Mouse (Mus musculus) liver (tissue): ENCODE data around the gene Pou2f1.
A peak's percentile ranks its signal among the peaks of the same experiment; 100 is the strongest.

ENCODE experiments used
- DNase-seq: peaks from one replicate; pipeline ENCODE4 v3.0.0-alpha.2; 2020; ENCODE audit warnings: mixed read lengths

The Pou2f1 gene

DNA sequence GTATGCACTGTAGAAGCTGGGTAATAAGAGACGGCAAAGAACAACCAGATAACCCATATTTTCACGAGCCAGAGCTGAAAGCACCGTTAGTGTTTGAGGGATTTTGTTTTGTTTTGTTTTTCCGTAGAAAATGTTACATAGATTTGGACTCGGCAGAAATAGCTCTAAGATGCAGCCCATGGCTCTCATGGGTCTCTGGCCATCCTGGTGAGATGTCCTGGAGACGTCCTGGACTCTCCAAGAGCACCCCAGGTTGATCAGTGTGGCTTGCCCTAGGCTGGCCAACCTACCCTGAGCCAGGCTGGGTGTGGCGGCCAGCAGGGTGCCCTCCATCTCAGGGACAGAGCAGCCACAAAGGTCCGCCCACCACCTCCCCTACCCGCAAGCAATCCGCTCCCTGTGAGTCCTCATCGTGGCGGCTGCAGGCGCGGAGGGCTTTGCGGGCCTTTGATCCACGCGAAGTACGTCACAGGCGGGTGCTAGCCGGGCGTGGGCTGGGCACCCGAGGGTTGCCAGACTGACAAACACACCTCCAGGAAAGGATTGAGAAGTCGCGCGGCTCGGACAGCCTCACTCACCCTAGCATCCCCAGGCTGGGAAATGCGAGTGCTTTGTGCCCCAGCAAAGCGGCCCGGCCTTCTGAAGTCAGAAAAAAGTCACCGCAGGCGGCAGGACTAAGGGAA, 161.8 kb downstream of the Pou2f1 start:
- DNase-seq = no peak

DNA sequence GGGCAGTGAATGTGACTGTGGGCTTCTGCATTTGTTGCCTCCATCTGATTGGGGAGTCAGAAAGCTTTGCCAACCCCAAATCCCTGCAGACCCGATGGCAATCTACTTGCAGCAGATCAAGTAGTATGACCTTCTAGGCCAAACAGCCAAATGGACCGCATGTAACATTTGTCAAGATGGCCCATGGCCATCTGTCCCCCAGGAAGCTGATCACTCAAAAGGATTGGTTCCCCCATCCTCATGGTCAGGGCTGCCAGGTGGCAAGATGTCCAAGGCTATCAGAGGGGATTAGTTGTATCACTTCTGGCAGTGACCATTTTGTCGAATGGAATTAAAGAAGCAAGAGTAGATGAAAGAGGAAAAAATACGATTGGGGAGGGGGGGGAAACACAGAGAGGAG, 163.3 kb downstream of the Pou2f1 start:
- no peak for DNase-seq

DNA sequence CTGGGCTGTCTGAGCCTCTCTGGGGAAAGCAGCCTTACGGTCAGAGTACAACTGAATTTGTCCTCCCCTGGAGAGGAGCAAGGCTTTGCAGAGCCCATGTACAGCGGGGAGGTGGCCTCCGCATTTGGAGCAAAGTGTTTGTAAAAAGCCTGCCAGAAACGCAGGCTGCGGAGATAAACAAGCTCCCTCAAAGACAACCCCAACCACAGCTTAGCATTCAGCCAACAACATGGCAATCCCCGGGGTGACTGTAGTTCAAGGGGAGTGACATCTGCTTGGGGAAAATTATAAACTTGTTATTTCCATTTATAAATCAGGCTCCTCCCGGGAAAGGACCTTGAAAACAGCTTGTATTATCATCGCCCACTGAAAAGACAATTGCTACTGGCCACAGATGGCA, 164.9 kb downstream of the Pou2f1 start:
- DNase-seq = no peak

DNA sequence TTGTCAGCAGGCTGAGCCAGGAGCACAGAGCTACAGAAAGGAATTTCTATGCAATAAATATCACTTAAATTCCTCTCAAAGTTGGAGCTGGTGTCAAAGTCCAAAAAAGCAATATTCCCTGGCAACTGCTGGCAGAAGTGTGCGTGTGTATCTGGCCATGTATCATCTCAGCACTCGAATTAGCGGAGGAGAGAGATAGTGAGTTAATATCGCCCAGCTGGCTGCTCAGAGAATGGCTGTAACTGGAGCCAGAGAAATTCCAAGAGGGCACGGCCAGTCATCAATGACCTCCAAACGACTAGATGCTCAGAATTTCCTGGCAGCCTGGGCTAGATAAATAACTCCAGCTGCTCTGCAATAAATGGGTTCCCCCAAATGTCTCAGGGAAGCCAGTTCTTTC, 166.0 kb downstream of the Pou2f1 start:
- DNase-seq = no peak

DNA sequence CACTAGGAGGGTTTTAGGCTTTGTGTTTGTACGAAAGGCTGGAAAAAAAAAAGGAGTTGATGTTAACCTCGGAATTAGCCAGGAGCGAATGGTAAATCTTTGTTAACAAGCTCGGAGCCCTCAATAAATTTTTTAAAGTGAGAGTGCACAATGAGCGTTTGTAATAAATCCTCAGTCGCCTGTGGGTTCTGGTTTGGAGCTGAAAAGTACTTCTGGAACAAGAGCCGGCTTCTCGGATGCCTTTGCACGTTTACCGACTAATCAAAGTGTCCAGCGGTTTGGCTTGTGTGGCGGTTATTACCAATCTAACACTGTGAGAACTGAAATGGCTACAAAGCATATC, 167.9 kb downstream of the Pou2f1 start:
- no peak for DNase-seq

DNA sequence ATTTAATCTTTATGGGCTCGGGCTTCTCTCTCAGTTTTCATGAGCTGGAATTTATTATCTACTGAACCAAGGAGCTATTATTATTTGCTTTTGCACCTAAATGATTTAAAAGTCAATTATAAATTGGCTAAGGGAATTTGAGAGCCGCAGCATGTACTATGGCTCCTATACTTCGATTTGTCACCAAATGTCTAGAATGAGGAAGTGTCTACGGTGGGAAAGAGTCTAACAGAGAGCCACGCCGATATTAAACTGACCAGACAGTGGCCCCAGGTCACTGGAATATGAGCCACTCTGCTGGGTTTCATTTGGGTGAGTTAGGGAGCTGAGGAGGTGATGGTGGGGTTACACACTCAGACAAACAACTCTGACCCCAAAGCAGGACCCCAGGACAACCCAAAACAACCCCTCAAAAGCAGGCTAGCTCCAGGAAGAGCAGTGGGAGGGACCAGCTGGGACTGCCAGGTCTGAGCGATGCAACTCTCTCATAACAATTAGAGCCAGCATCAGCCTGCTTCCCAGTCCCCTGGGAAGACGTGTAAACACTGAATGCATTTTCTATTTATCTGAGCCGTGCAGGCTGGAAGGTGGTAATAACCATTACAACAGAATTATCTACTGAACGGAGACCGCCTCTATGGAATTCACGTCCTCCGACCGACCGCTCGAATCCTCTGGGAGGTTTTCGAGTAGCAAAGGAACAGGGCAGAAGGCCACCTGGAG, 168.4 kb downstream of the Pou2f1 start:
- no peak for DNase-seq

DNA sequence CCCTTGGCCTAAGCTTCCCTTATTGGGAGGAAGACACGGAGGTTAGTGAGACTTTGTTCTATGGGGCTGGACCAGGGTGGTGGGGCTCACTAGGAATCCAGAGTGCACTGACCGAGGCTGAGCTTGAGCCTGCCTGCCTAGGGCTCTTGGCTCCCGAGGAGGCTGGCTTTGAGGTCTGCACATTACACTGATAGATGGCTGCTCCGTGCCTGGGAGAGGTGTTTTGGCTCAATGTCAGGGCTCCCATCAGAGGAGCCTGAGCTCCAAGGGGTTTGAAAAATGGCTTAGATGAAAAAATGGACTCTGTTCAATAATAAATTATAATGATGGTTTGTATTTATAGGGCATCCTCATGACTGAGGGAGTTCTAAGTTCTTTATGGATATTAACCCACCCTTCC, 169.2 kb downstream of the Pou2f1 start:
- DNase-seq = no peak

DNA sequence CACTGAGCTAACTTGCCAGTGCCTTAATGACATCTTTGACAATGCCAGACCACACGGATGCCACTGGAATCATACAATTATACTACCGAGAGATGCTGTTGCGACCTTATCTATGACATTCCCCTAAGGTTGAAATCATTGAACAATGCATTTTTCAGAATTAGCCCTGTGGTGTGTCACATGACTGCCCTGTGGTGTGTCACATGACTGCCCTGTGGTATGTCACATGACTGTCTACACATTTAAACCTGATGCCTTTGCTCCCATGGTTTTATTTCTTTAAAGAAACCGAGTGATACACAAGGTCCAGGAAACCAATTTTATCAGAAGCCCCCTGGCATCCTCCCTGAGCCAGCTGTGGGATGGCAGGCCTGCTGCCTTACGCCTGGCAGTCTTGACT, 172.6 kb downstream of the Pou2f1 start:
- DNase-seq = no peak

DNA sequence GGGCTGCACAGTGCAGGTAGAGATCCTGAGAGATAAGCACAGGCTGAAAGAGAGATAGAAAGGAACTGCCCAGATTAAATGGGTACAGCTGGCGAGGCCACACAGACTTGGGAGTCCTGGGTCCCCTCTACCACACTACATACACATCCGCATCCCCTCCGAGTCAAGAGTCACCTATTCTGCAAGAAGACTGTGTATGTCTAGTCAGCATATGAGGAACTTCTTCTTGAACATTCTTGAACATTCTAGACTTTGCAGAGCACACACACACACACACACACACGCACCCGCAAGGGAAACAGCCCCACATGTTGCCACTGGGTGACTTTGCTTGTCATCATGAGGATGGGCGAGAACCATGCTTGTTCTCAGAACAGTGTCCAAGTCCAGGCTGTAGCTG, 173.9 kb downstream of the Pou2f1 start:
- DNase-seq = no peak

DNA sequence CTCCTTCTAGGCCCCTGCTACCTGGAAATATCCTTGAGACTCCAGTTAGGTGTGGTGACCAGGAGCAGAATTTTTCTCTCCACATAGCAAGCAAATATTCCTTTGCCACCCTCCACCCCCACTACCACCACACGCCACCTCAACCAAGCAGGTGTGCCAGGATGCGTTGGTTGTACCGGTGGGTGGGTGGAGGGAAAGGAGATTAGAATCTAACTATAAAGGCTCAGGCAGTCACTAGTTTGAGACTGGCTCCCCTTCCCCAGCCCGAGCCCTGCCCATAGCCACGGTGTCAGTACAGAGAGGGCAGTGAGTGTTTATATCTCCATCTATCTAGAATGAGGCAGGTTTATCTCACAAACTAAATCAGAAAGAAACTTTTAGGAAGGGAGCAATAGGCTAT, 174.3 kb downstream of the Pou2f1 start:
- no peak for DNase-seq

DNA sequence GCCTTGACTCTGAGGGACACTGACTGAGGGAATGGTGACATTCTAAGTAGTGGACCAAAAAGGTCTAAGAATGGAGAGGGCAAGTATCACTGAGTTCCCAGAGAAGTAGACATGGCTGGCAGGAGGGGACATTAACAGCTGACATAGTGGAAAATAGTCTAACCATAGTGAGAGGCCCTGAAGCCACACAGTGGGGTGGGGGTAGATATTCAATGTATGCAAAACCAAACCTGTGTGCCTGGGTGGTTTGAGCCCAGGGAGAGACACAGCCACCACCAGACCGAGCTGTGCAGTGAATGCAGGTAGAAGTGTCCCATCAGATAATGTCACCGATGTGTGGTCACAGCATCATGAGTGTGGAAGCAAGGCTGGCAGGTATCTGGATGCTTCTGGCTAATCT, 180.4 kb downstream of the Pou2f1 start:
- DNase-seq = no peak

DNA sequence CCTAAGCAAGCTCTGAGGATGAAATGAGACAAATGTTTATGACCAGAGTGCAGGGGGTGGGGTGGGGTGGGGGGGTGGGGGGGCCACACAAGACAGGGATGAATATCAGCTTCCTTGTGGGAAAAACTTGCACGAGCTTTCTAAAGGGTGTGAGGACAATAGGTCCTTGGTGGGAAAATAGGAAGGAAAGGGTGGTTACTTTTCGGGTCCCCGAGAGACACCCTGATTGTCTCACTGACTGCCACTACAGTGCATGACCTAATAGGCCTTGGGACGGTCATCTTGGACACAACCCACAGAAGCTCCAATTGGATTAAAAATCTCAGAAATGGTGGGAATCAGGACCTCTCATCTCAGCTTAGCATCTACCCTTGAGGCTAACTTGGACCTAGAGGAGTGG, 183.3 kb downstream of the Pou2f1 start:
- DNase-seq = no peak

DNA sequence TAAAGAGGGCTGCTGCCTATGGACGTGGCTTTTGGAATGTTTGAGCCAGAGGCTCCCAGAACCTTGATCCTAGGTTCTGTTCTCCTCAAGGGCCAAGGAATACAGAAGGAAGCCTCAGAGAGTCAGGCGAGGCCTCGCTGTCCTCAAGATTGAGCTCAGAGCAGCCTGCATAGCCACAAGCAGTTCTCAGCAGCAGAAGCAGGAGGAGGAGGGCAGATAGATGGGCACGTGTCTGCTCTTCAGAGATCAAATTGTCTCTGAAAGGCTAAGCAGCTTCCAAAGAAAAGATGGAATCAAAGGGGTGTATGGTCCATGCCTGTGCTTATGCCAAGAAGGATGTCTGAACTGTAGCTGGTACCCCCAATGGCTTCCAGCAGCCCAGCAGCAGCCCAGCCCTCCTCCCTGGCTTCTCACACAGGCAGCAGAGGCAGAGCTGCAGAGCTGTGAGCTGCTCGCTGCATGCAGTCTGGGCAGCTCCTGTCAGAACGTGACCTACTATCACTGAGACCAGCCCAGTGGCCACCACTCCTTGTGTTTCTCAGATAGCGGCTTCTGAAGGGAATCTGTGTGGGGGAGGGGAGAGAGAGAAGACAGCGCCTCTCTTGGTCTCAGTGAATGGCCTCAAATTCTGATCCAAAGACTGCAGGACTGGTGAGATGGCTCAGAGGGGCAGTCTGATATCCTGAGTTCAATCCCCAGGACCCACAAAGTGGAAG, 184.2 kb downstream of the Pou2f1 start:
- DNase-seq = peak; percentile 88

DNA sequence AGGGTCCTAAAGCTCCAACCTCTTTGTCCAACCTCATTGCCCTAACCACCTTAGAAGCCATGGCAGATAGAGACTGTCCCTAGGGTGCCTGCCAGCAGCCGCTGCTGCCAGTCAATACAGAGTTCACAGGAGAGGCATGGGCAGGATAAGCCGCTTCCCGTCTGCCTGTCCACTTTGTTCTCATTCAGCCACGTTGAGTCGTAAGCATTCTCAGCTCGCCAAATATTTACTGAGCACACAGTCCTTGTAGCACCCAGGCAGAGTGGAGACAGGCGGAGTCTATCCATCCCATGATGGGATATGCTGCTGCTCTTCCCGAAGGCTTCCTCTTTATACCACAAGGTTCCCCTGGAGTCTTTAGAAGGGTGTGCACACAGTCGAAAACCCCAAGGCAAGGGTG, 185.2 kb downstream of the Pou2f1 start:
- DNase-seq = no peak

DNA sequence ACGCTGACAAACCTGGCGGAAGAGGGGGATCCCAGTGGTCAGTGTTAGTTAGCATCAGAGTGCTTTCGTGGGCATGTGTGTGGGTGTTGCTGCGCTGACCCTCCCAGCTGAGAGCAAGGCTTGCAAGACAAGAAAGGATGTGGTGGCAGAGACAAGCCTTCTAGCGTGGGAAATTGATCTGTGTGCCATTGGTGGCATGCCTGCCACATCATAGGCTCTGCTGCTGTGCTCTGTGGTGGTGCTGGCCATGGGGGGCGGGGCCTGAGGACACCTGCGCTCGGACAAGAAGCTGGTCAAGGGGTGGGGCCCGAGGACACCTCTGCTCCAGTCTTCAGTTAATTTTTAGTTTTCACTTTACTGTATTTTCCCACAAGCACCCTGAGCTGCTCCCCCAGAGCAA, 186.1 kb downstream of the Pou2f1 start:
- no peak for DNase-seq
